Mouse (Mus musculus) stomach, postnatal 0 days (tissue): ENCODE measurements around the gene Gm13305.
"Not testable (repeated sequence)": the region's sequence is repeated elsewhere in the genome, so short reads cannot be mapped to it uniquely, and the experiment has no call there.

ENCODE experiments used
- CTCF ChIP-seq: IDR thresholded peaks from 2 replicates; pipeline ENCODE4 v1.5.1; 2016; ENCODE audit warnings: antibody characterized with exemption, low read depth, mild to moderate bottlenecking, moderate library complexity
- EP300 ChIP-seq: optimal IDR thresholded peaks from 2 replicates; pipeline ENCODE3; 2016; ENCODE audit warnings: antibody characterized with exemption

- not testable (repeated sequence) for TF ChIP-seq CTCF, EP300
Observed at GRCm38 (mm10) chr4:42183234-42184197, 15.1 kb upstream of the Gm13305 start.
